Mouse (Mus musculus): ENCODE results near the gene Nif3l1. TPM values are rescaled to one million over a fixed set of nuclear protein-coding genes. Genes with fewer than 3 reads are reported as not detected.

The Nif3l1 gene
- polyA plus RNA-seq, 1 experiment from 2014 or later = 13.0 TPM

DNA sequence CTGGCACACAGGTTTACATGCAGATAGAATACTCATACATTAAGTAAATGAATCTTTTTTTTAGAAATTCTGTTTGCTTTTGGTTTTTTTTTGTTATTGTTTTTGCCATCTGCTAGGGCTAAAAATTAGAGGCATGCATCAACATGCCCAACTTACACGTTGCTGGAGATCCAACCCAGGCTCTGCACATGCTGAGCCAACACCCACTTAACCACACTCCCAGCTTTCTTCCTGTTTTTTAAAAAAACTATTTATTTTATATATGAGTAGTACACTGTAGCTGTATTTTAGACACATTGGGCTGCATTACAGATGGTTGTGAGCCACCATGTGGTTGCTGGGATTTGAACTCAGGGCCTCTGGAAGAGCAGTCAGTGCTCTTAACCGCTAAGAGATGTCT lies 28.9 kb upstream of the Nif3l1 start:
- 80% methylated on average over 2 of the region's 2 CpGs for WGBS
- no peak overlapping the region for H3K4me2 ChIP-seq (replicated peaks; ENCODE audit: low read depth, low read length)
- H3K27me3 ChIP-seq (replicated peaks; ENCODE audit: insufficient read depth, low read length) = no peaks in the 10 kb centered on the region
- no peaks in the 10 kb centered on the region for H3K9me3 ChIP-seq (ENCODE audit: low read length)
- TF ChIP-seq CTCF (IDR thresholded peaks at IDR 0.05) (no peak), EP300 (IDR thresholded peaks at IDR 0.05) (no peak)
- no peak for ATAC-seq
- H3K36me3 ChIP-seq (ENCODE audit: insufficient read depth, low read length) = peaks cover 62% of the 10 kb centered on the region
- H3K9ac ChIP-seq (replicated peaks; ENCODE audit: low read depth) = no peak overlapping the region
- DNase-seq (ENCODE audit: low spot score) = no peak
- H3K27ac ChIP-seq (ENCODE audit: low read length) = no peak overlapping the region
- no peaks in the 10 kb centered on the region for H3K4me1 ChIP-seq (ENCODE audit: insufficient read depth, low read depth, low read length)
- H3K4me3 ChIP-seq (ENCODE audit: low read depth, low read length) = no peak overlapping the region

DNA sequence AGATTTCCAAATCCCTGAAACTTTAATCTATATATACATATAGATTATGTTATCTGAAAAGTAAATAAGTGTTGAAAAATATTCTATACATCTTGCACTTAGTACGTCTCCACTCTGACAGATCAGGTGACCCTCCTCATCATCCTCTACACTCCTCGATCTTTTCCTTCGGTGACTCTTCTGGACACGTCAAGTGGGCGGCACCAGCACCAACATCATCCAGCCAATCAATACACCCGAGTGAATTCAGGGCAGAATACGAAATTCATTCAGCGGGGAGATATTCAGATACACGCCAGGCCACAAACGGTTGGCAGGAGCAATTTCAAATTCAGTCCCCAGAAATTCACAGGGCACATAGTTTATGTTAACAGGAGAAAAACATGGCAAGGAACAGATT lies 24.9 kb upstream of the Nif3l1 start:
- TF ChIP-seq CTCF (IDR thresholded peaks at IDR 0.05) (no peak), EP300 (IDR thresholded peaks at IDR 0.05) (no peak)
- 73% methylated on average over 10 of the region's 10 CpGs for WGBS
- ATAC-seq (no peak), DNase-seq (ENCODE audit: low spot score) (no peak)
- H3K27ac ChIP-seq (ENCODE audit: low read length) = no peak overlapping the region
- no peaks in the 10 kb centered on the region for H3K9me3 ChIP-seq (ENCODE audit: low read length)
- H3K4me1 ChIP-seq (ENCODE audit: insufficient read depth, low read depth, low read length) = no peaks in the 10 kb centered on the region
- no peak overlapping the region for H3K9ac ChIP-seq (replicated peaks; ENCODE audit: low read depth)
- H3K27me3 ChIP-seq (replicated peaks; ENCODE audit: insufficient read depth, low read length) = no peaks in the 10 kb centered on the region
- H3K4me2 ChIP-seq (replicated peaks; ENCODE audit: low read depth, low read length) = no peak overlapping the region
- peaks cover 43% of the 10 kb centered on the region for H3K36me3 ChIP-seq (ENCODE audit: insufficient read depth, low read length)
- no peak overlapping the region for H3K4me3 ChIP-seq (ENCODE audit: low read depth, low read length)

DNA sequence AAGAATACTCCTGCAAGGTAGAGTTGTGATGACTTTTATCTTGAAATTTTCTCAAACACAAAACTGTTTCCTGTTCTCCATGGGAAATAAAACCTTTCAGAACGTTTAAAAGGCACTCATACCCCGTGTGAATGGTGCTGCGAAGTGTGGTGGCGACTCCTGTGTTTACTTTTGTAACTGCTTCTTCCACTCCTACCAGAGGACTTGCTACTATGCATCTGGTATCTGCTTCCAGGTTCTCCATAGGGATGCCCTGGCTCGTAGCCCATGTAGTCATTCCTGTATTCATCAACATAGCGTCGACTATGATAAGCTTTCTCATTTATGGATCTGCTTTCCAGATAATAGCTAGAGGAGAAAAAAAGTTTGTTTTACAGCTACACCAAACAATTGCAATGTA lies 24.0 kb upstream of the Nif3l1 start:
- peak overlapping the region; percentile 67 for H3K4me2 ChIP-seq (replicated peaks; ENCODE audit: low read depth, low read length)
- no peak overlapping the region for H3K9ac ChIP-seq (replicated peaks; ENCODE audit: low read depth)
- H3K36me3 ChIP-seq (ENCODE audit: insufficient read depth, low read length) = peaks cover 39% of the 10 kb centered on the region
- H3K27ac ChIP-seq (ENCODE audit: low read length) = no peak overlapping the region
- peak overlapping the region; percentile 100 for H3K4me3 ChIP-seq (ENCODE audit: low read depth, low read length)
- no peaks in the 10 kb centered on the region for H3K9me3 ChIP-seq (ENCODE audit: low read length)
- H3K4me1 ChIP-seq (ENCODE audit: insufficient read depth, low read depth, low read length) = no peaks in the 10 kb centered on the region
- DNase-seq (ENCODE audit: low spot score) = peak; percentile 39
- WGBS = 21% methylated on average over 7 of the region's 7 CpGs
- no peak for ATAC-seq
- no peak for TF ChIP-seq EP300 (IDR thresholded peaks at IDR 0.05)
- peak; percentile 32 for TF ChIP-seq CTCF (IDR thresholded peaks at IDR 0.05)
- H3K27me3 ChIP-seq (replicated peaks; ENCODE audit: insufficient read depth, low read length) = no peaks in the 10 kb centered on the region

DNA sequence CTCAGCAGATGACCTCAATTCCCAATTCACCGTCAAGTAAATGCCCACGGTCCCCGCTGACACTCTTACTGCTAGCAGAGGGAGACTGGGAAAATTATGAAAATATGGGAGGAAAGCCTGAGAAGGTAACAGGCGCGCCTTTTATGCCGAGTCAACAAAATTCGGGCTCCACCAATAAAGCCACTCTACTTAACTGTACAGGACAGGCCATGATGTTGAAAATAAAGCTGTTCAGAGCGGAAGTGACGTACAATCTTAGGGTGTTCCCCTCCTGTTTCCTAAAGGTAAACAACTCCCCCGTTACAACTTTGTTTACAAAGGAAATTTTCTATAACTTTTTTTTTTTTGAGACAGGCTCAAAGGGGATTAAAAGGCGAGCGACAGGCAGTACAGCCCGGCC lies 22.1 kb upstream of the Nif3l1 start:
- peak overlapping the region; percentile 100 for H3K4me3 ChIP-seq (ENCODE audit: low read depth, low read length)
- TF ChIP-seq EP300 (IDR thresholded peaks at IDR 0.05) (peak; percentile 87), CTCF (IDR thresholded peaks at IDR 0.05) (no peak)
- ATAC-seq (peak; percentile 79), DNase-seq (ENCODE audit: low spot score) (peak; percentile 94)
- peak overlapping the region; percentile 100 for H3K9ac ChIP-seq (replicated peaks; ENCODE audit: low read depth)
- peak overlapping the region; percentile 67 for H3K4me2 ChIP-seq (replicated peaks; ENCODE audit: low read depth, low read length)
- no peaks in the 10 kb centered on the region for H3K9me3 ChIP-seq (ENCODE audit: low read length)
- peaks cover 26% of the 10 kb centered on the region for H3K36me3 ChIP-seq (ENCODE audit: insufficient read depth, low read length)
- no peaks in the 10 kb centered on the region for H3K27me3 ChIP-seq (replicated peaks; ENCODE audit: insufficient read depth, low read length)
- H3K4me1 ChIP-seq (ENCODE audit: insufficient read depth, low read depth, low read length) = no peaks in the 10 kb centered on the region
- peak overlapping the region; percentile 100 for H3K27ac ChIP-seq (ENCODE audit: low read length)
- WGBS = 1% methylated on average over 13 of the region's 13 CpGs

DNA sequence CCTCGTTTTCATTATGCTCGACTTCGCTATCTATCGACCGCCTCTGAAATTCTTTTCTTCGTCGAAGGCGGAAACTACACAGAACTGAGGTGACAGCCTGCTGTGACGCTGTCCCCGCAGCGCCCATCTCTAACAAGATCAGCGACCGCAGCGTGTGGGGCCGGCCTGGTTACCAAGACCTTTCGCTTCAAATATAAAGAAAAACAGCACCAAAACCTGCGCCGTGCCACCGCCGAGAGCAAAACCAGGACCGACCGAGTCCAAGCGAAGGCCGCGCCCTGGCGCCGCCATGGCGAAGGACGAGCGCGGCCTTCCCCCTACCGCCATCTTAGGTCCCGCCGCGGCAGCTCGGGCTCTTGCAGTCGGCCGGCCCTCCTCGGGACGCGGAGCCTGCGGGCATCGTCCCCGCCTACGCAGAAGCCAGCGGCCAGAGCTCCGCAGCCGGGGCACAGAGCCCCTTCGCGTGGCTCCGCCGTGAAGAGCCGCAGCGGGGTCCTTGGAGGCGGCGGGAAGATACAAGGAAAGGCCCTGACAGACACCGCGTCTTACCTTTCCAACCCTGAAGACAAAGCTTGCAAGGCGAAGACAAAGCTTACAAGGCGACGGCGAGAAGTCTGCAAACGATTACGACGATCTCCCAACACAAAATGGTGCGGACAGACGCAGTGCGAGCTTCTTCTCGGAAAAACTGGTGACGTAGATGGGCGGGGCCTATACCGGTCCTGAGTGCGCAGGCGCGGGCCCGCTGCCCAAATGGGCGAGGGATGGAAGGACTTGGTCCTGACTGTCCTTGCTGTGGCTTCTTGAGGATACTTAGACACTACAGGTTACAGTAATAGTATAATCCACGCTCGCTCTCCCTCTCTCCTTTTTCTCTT lies 21.3 kb upstream of the Nif3l1 start, which contains the start of gene Clk1:
Gene Clk1 (minus strand): TSS at position 696 of the 878 bp plus-strand sequence.
- Histone ChIP-seq H3K4me2 (replicated peaks; ENCODE audit: low read depth, low read length) (peak within 1 kb of the TSS; percentile 67), H3K27me3 (replicated peaks; ENCODE audit: insufficient read depth, low read length) (no peaks in the 10 kb centered on the region), H3K36me3 (ENCODE audit: insufficient read depth, low read length) (peaks cover 19% of the 10 kb centered on the region), H3K4me1 (ENCODE audit: insufficient read depth, low read depth, low read length) (no peaks in the 10 kb centered on the region), H3K9ac (replicated peaks; ENCODE audit: low read depth) (peak within 1 kb of the TSS; percentile 100), H3K4me3 (ENCODE audit: low read depth, low read length) (peak within 1 kb of the TSS; percentile 100), H3K9me3 (ENCODE audit: low read length) (no peaks in the 10 kb centered on the region), H3K27ac (ENCODE audit: low read length) (peak within 1 kb of the TSS; percentile 100)
- ATAC-seq = peak; percentile 95
- no peak for TF ChIP-seq CTCF (IDR thresholded peaks at IDR 0.05)
- TF ChIP-seq EP300 (IDR thresholded peaks at IDR 0.05) = no peak
- DNase-seq (ENCODE audit: low spot score) = peak; percentile 96
- WGBS = under 1% methylated on average over 79 of the region's 79 CpGs

DNA sequence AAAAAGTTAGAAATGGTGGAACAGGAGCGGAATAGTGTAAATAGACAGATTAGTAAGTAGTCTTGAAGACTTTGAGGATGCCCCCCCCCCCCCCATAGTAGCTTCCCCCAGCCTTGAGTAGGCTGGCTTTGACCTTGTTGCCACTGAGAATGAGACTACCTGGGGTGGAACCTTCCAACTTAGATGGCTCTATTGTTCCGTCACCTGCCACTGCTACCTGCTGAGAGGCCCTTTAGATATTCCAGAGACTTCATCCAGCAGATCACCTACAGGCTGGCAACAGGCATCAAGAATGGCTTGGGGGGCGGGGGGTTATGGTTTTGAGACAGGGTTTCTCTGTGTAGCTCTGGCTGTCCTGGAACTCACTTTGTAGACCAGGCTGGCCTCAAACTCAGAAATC lies 20.4 kb upstream of the Nif3l1 start:
- H3K9ac ChIP-seq (replicated peaks; ENCODE audit: low read depth) = no peak overlapping the region
- H3K9me3 ChIP-seq (ENCODE audit: low read length) = no peaks in the 10 kb centered on the region
- TF ChIP-seq CTCF (IDR thresholded peaks at IDR 0.05) (no peak), EP300 (IDR thresholded peaks at IDR 0.05) (no peak)
- peaks cover 15% of the 10 kb centered on the region for H3K36me3 ChIP-seq (ENCODE audit: insufficient read depth, low read length)
- DNase-seq (ENCODE audit: low spot score) = no peak
- H3K27me3 ChIP-seq (replicated peaks; ENCODE audit: insufficient read depth, low read length) = no peaks in the 10 kb centered on the region
- no peak overlapping the region for H3K4me2 ChIP-seq (replicated peaks; ENCODE audit: low read depth, low read length)
- ATAC-seq = no peak
- H3K4me1 ChIP-seq (ENCODE audit: insufficient read depth, low read depth, low read length) = no peaks in the 10 kb centered on the region
- H3K27ac ChIP-seq (ENCODE audit: low read length) = no peak overlapping the region
- no peak overlapping the region for H3K4me3 ChIP-seq (ENCODE audit: low read depth, low read length)
- 84% methylated on average over 3 of the region's 3 CpGs for WGBS
